Comparison of ENCODE assay signal across 8 mouse cellular contexts in the genomic region with DNA sequence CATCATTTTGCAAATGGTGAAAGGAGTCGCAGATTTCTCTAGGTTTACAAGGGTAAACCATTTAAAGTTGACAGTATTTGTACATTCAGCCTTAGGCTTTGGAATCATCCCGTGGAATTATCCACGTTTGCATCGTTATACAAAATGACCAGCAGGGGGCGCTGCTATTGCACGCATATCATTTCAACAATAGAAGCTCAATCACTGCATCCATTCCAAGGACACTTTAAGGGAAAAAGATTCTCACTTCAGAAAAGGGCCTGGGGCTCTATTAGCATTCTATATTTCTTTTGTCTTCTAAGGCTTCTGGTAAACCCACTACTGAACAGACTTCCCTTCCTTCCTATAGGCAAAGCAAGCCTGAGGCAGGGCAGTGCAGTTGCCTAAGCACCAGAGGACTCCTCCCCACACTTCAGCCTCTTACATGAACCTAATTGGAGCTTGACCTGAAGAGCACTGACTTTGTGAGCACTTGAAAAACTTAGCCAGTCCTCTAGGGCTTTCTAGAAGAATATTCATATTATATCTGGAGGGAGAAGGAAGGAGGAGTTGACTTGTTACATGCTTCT.
DNase-seq lines count a peak whose midpoint lies in the region; ATAC-seq and TF ChIP-seq lines count a peak whose summit lies in the region.

No protein-coding gene starts in this region.

- H3K4me3 ChIP-seq in forebrain, postnatal 0 days (ENCODE audit: low read depth, low read length), result no peak overlapping the region
- H3K4me3 ChIP-seq in lung, adult 2 months (replicated peaks; ENCODE audit: extremely low read depth, low read depth, low read length), result no peak overlapping the region

- no peaks in the 10 kb centered on the region for H3K36me3 ChIP-seq in forebrain, postnatal 0 days (ENCODE audit: insufficient read depth)

- H3K9ac ChIP-seq in forebrain, postnatal 0 days, result no peak overlapping the region

- ATAC-seq in forebrain, postnatal 0 days, result peak; percentile 39; the same call in 1 of the 2 replicates
- ATAC-seq in monocyte, adult 5-6 weeks (replicated peaks; ENCODE audit: insufficient number of reproducible peaks, low FRiP score, low TSS enrichment, poor library complexity, severe bottlenecking), result no peak

- H3K27me3 ChIP-seq in forebrain, postnatal 0 days (ENCODE audit: insufficient read depth, low read length), result no peaks in the 10 kb centered on the region

- no peaks in the 10 kb centered on the region for H3K4me1 ChIP-seq in forebrain, postnatal 0 days (ENCODE audit: insufficient read depth)
- H3K4me1 ChIP-seq in lung, adult 2 months (ENCODE audit: control insufficient read depth, insufficient read depth, low read length), result no peaks in the 10 kb centered on the region

- DNase-seq in urinary bladder, postnatal 36 days (ENCODE audit: low spot score in 2 of 2), result peak; percentile 6 to 11
- DNase-seq in urinary bladder, adult 2 months (ENCODE audit: low spot score), result no peak
- peak; percentile 30 for DNase-seq in cerebellum, adult 11-12 months
- DNase-seq in forebrain, postnatal 0 days, result peak; percentile 85
- peak; percentile 49 for DNase-seq in kidney, postnatal 14 days
- DNase-seq in lung, adult 2 months, result peak; percentile 20
- DNase-seq in retina, embryonic 14.5 days (ENCODE audit: low spot score), result peak; percentile 85

- TF ChIP-seq POLR2A in lung, adult 2 months (IDR thresholded peaks at IDR 0.05; ENCODE audit: borderline replicate concordance, extremely low read depth, low read depth, low read length), result no peak

- H3K27ac ChIP-seq in forebrain, postnatal 0 days (ENCODE audit: low read depth, low read length), result no peak overlapping the region

- WGBS in forebrain, postnatal 0 days, result 2% methylated on average over 6 of the region's 6 CpGs
- 2% methylated on average over 6 of the region's 6 CpGs for WGBS in lung, adult 2 months

- TF ChIP-seq CTCF in forebrain, postnatal 0 days (IDR thresholded peaks at IDR 0.05; ENCODE audit: low read depth), result peak; percentile 90
- TF ChIP-seq CTCF in lung, adult 2 months (IDR thresholded peaks at IDR 0.05; ENCODE audit: insufficient read depth, low read length), result no peak

- H3K4me2 ChIP-seq in forebrain, postnatal 0 days (ENCODE audit: low read depth), result no peak overlapping the region

- H3K9me3 ChIP-seq in forebrain, postnatal 0 days (ENCODE audit: low read length), result no peaks in the 10 kb centered on the region
